Mouse (Mus musculus) myocyte (in vitro differentiated cells): ENCODE measurements around the gene Ocel1. TPM values are rescaled to one million over a fixed set of nuclear protein-coding genes. Genes with fewer than 3 reads are reported as not detected.
A peak's percentile ranks its signal among the peaks of the same experiment; 100 is the strongest.

Experiments
- H3K27me3 ChIP-seq: one replicate; pipeline ENCODE4 v1.6.1; 2011; ENCODE audit not compliant: control insufficient read depth, insufficient read depth, insufficient read length
- H3K36me3 ChIP-seq: one replicate; pipeline ENCODE4 v1.6.1; 2011; ENCODE audit not compliant: control insufficient read depth, insufficient read depth
- H3K4me2 ChIP-seq: one replicate; pipeline ENCODE4 v1.6.1; 2011; ENCODE audit warnings: low read depth, control low read depth
- H3K4me3 ChIP-seq: one replicate; pipeline ENCODE4 v1.5.1; 2011; ENCODE audit warnings: mild to moderate bottlenecking, control low read depth, moderate library complexity
- H3K79me2 ChIP-seq: one replicate; pipeline ENCODE4 v1.6.1; 2011; ENCODE audit not compliant: control insufficient read depth, insufficient read depth
- H3ac ChIP-seq: one replicate; pipeline ENCODE4 v1.6.1; 2011; ENCODE audit not compliant: control insufficient read depth, insufficient read length
- CEBPB ChIP-seq: IDR thresholded peaks from 2 replicates; pipeline ENCODE4 v1.6.1; 2011; ENCODE audit warnings: mild to moderate bottlenecking, moderate library complexity; ENCODE audit not compliant: poor library complexity, insufficient read depth, severe bottlenecking
- E2F4 ChIP-seq: IDR thresholded peaks from one replicate; pipeline ENCODE4 v1.6.1; 2011; ENCODE audit warnings: mild to moderate bottlenecking, control low read depth, moderate library complexity; ENCODE audit not compliant: insufficient read depth
- MAX ChIP-seq: IDR thresholded peaks from one replicate; pipeline ENCODE4 v1.6.1; 2011; ENCODE audit warnings: low read depth, mild to moderate bottlenecking, control low read depth
- MYOD1 ChIP-seq, 3 experiments: IDR thresholded peaks; one replicate each; pipeline ENCODE4 v1.6.1; 2011; ENCODE audit warnings: control low read depth in 2 of 3, low read depth in 2 of 3, mild to moderate bottlenecking in 2 of 3, moderate library complexity in 1 of 3; ENCODE audit not compliant: insufficient read length in 2 of 3, control insufficient read depth in 1 of 3
- MYOG ChIP-seq, 3 experiments: IDR thresholded peaks; one replicate each; pipeline ENCODE4 v1.6.1; 2011; ENCODE audit warnings: control low read depth in 2 of 3, low read depth in 2 of 3, mild to moderate bottlenecking in 2 of 3; ENCODE audit not compliant: insufficient read length in 2 of 3, control insufficient read depth in 1 of 3, insufficient read depth in 1 of 3
- POLR2A ChIP-seq: IDR thresholded peaks from one replicate; pipeline ENCODE4 v1.6.1; 2011; ENCODE audit warnings: low read depth, mild to moderate bottlenecking, control low read depth, moderate library complexity; ENCODE audit not compliant: insufficient read length
- POLR2AphosphoS2 ChIP-seq: IDR thresholded peaks from one replicate; pipeline ENCODE4 v1.6.1; 2011; ENCODE audit warnings: low read depth, control low read depth; ENCODE audit not compliant: insufficient read length
- REST ChIP-seq: IDR thresholded peaks from one replicate; pipeline ENCODE4 v1.6.1; 2011; ENCODE audit warnings: mild to moderate bottlenecking, control low read depth, moderate library complexity; ENCODE audit not compliant: insufficient read depth, insufficient read length
- SRF ChIP-seq: IDR thresholded peaks from one replicate; pipeline ENCODE4 v1.6.1; 2011; ENCODE audit warnings: low read depth; ENCODE audit not compliant: control insufficient read depth, insufficient read length
- TCF12 ChIP-seq: IDR thresholded peaks from one replicate; pipeline ENCODE4 v1.6.1; 2011; ENCODE audit warnings: mild to moderate bottlenecking, control low read depth; ENCODE audit not compliant: poor library complexity, insufficient read depth, severe bottlenecking
- TCF3 ChIP-seq: IDR thresholded peaks from one replicate; pipeline ENCODE4 v1.6.1; 2011; ENCODE audit warnings: low read depth, control low read depth; ENCODE audit not compliant: insufficient read length
- USF1 ChIP-seq: IDR thresholded peaks from one replicate; pipeline ENCODE4 v1.6.1; 2011; ENCODE audit warnings: low read depth, mild to moderate bottlenecking, control low read depth, moderate library complexity
- polyA plus RNA-seq: library from polyadenylated mRNA; unstranded; fragments of >200 nt; fragmentation: generic; extraction: Trizol; gene quantifications from one replicate; pipeline ENCODE4 v1.2.1, GENCODE M21; 2012; ENCODE audit warnings: missing spikeins

Ocel1 gene
- polyA plus RNA-seq, 1 experiment = 15.2 TPM

DNA sequence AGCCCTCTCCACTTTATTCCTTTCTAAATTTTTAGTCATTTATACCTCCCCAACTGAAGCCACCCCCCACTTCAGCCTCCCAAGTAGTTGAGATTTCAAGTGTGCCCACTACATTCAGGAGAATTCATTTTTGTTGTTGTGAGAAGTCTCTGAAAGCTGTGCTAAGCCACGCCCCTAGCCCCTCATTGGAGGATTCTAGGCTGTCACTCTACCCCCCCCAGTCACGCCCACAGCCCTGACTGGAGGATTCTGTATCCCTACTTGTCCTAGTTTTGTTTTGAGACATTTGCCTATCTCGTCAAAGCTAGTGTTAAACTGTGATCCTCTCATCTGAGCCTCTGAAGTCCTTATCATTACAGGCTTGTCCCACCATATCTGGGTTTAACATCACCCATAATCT is 21.8 kb downstream of the Ocel1 start:
- no peaks in the 10 kb centered on the region for H3K36me3 ChIP-seq
- H3ac ChIP-seq = no peak overlapping the region
- peak overlapping the region; percentile 48 for H3K4me2 ChIP-seq
- H3K4me3 ChIP-seq = no peak overlapping the region
- TF ChIP-seq POLR2A = no peak
- TF ChIP-seq TCF12 = no peak
- TF ChIP-seq MAX = no peak
- no peak for TF ChIP-seq POLR2AphosphoS2
- no peak for TF ChIP-seq USF1
- no peak for TF ChIP-seq E2F4
- TF ChIP-seq CEBPB = no peak
- no peak for TF ChIP-seq REST
- TF ChIP-seq TCF3 = no peak
- TF ChIP-seq MYOG (IDR thresholded peaks at IDR 0.05; ENCODE audit: control insufficient read depth in 1 of 3, insufficient read depth in 1 of 3, insufficient read length in 2 of 3, low read depth in 2 of 3) = no peak
- TF ChIP-seq MYOD1 (IDR thresholded peaks at IDR 0.05; ENCODE audit: control insufficient read depth in 1 of 3, insufficient read length in 2 of 3, low read depth in 2 of 3) = no peak
- TF ChIP-seq SRF = no peak
- H3K27me3 ChIP-seq = no peaks in the 10 kb centered on the region
- H3K79me2 ChIP-seq = peaks cover 10% of the 10 kb centered on the region

DNA sequence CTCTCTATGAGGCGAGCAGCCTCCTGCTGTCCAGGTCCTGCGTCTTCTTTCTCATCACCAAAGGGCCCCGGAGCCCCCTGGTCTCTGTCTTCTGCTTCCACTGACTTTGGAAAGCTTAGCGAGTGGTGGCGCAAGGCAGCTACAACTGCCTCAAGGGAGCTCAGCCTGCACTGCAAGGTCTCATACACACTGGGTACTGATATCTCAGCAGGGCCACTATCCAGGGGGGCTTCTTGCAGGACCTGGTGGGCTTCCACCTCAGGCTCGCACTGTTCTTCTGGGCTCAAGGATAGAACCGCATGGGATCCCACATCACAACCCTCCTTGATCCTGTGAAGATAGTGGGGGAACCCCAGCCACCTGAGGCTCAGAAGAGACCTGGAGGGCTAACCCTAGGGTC is 23.4 kb downstream of the Ocel1 start:
- no peak overlapping the region for H3ac ChIP-seq

DNA sequence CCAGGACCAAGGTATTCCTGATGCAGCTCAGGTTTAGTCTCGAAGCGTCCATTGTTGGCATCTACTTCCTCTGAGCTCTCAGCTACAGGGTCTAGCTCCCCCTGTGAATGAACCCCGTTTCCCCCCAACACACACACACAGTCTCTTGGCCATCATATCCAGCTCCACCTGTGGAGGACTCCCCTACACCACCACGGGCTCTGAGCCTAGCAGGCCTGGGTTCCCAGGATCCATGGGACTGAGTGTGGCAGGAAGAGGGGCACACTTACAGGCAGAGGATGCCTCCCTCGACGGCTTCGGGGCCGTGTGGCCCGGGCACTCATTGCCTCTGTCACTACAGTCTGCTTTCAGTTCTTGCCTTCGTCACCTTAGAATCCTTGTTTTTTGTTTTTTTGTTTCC is 24.0 kb downstream of the Ocel1 start:
- Histone ChIP-seq H3K27me3 (no peaks in the 10 kb centered on the region), H3K4me3 (no peak overlapping the region), H3K4me2 (no peak overlapping the region), H3ac (no peak overlapping the region), H3K79me2 (peaks cover 16% of the 10 kb centered on the region), H3K36me3 (no peaks in the 10 kb centered on the region)
- TF ChIP-seq POLR2A = no peak
- no peak for TF ChIP-seq MAX
- no peak for TF ChIP-seq POLR2AphosphoS2
- TF ChIP-seq E2F4 = no peak
- TF ChIP-seq MYOG (IDR thresholded peaks at IDR 0.05; ENCODE audit: control insufficient read depth in 1 of 3, insufficient read depth in 1 of 3, insufficient read length in 2 of 3, low read depth in 2 of 3) = no peak
- TF ChIP-seq SRF = no peak
- no peak for TF ChIP-seq MYOD1 (IDR thresholded peaks at IDR 0.05; ENCODE audit: control insufficient read depth in 1 of 3, insufficient read length in 2 of 3, low read depth in 2 of 3)
- no peak for TF ChIP-seq USF1
- TF ChIP-seq REST = no peak
- TF ChIP-seq TCF12 = no peak
- TF ChIP-seq TCF3 = no peak

More for the DNA sequence above, 23.4 kb downstream of the Ocel1 start:
- H3K4me3 ChIP-seq = no peak overlapping the region
- H3K27me3 ChIP-seq = no peaks in the 10 kb centered on the region
- no peak overlapping the region for H3K4me2 ChIP-seq
- TF ChIP-seq TCF3 (no peak), POLR2A (no peak), SRF (no peak)
- H3K79me2 ChIP-seq = peaks cover 16% of the 10 kb centered on the region
- no peaks in the 10 kb centered on the region for H3K36me3 ChIP-seq

DNA sequence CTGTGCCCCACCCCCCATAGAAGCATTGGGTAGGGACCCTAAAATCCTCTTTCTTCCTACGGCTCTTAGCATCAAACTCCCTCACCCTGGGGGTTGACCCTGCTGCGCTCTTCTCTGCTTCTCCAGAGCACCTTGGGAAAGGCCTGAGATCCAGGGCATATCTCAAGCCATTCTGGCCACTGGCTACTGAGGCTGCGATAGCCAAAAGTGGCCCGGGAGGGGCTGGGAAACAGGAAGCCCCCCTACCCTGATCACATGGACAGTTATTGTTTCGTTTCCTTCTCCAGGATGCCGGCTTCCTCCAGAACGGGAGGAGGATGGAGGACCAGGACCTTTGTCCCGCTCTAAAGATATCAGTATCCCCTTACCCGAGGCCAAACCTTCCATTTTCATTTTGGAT is 24.5 kb downstream of the Ocel1 start, which contains the start of gene Ushbp1:
TSS of gene Ushbp1 (minus strand) at position 174 of the 400 bp plus-strand sequence.
- peak within 1 kb of the TSS; percentile 81 for H3K4me3 ChIP-seq

More for the DNA sequence above, 24.5 kb downstream of the Ocel1 start, which contains the start of gene Ushbp1:
- TF ChIP-seq REST (no peak), CEBPB (no peak), SRF (no peak), MYOG (IDR thresholded peaks at IDR 0.05; ENCODE audit: control insufficient read depth in 1 of 3, insufficient read depth in 1 of 3, insufficient read length in 2 of 3, low read depth in 2 of 3) (no peak), TCF3 (no peak), POLR2AphosphoS2 (no peak), POLR2A (no peak), USF1 (no peak), E2F4 (no peak), TCF12 (no peak), MAX (no peak), MYOD1 (IDR thresholded peaks at IDR 0.05; ENCODE audit: control insufficient read depth in 1 of 3, insufficient read length in 2 of 3, low read depth in 2 of 3) (no peak)
- peaks cover 16% of the 10 kb centered on the region for H3K79me2 ChIP-seq
- H3K27me3 ChIP-seq = no peaks in the 10 kb centered on the region
- peak within 1 kb of the TSS; percentile 73 for H3ac ChIP-seq
- no peaks in the 10 kb centered on the region for H3K36me3 ChIP-seq
- H3K4me2 ChIP-seq = peak within 1 kb of the TSS; percentile 83
